Mouse (Mus musculus): ENCODE data around the gene Gm21731. TPM values are rescaled to one million over a fixed set of nuclear protein-coding genes. Genes with fewer than 3 reads are reported as not detected.
"Not testable (repeated sequence)": the region's sequence is repeated elsewhere in the genome, so short reads cannot be mapped to it uniquely, and the experiment has no call there.

The Gm21731 gene
- polyA plus RNA-seq, 1 experiment from 2014 or later, result not detected

GRCm38 (mm10) chr13:120277837-120278236 lies 38.9 kb downstream of the Gm21731 start:
- H3K4me1 ChIP-seq; H3K27ac ChIP-seq; H3K4me2 ChIP-seq; H3K27me3 ChIP-seq; H3K36me3 ChIP-seq; H3K9ac ChIP-seq; ATAC-seq (replicated peaks; ENCODE audit: low FRiP score); H3K9me3 ChIP-seq (replicated peaks); H3K4me3 ChIP-seq (replicated peaks): not testable (repeated sequence)
- 25% methylated on average over 2 of the region's 2 CpGs for WGBS

GRCm38 (mm10) chr13:120278784-120279183 lies 39.9 kb downstream of the Gm21731 start:
- H3K4me2 ChIP-seq, result no peak overlapping the region
- 92% methylated on average over 9 of the region's 9 CpGs for WGBS
- H3K4me1 ChIP-seq, result no peaks in the 10 kb centered on the region
- no peak overlapping the region for H3K4me3 ChIP-seq (replicated peaks)
- H3K27me3 ChIP-seq, result no peaks in the 10 kb centered on the region
- H3K9me3 ChIP-seq (replicated peaks), result no peaks in the 10 kb centered on the region
- H3K36me3 ChIP-seq, result no peaks in the 10 kb centered on the region
- no peak overlapping the region for H3K9ac ChIP-seq
- ATAC-seq (replicated peaks; ENCODE audit: low FRiP score), result no peak
- no peak overlapping the region for H3K27ac ChIP-seq

Other genes starting within 250 kb of the Gm21731 start
- gene Gm36079, start 212.1 kb upstream of the Gm21731 start, polyA plus RNA-seq (2015; fragmentation: Nextera tagmentation; extraction: Ambion mirVana), result not detected in 2 replicates
- 0.12 TPM in 1 of 2 replicates, not detected in the other for gene Gm21188, start 186.9 kb upstream of the Gm21731 start, polyA plus RNA-seq (2015; fragmentation: Nextera tagmentation; extraction: Ambion mirVana)
- not detected in 2 replicates for gene Gm20767, start 98.9 kb upstream of the Gm21731 start, polyA plus RNA-seq (2015; fragmentation: Nextera tagmentation; extraction: Ambion mirVana)
- gene Gm21818, start 66.7 kb upstream of the Gm21731 start, polyA plus RNA-seq (2015; fragmentation: Nextera tagmentation; extraction: Ambion mirVana), result not detected in 2 replicates
- not detected in 2 replicates for gene Gm21762, start 23.2 kb upstream of the Gm21731 start, polyA plus RNA-seq (2015; fragmentation: Nextera tagmentation; extraction: Ambion mirVana)
- gene AF067061, start 24.0 kb downstream of the Gm21731 start, polyA plus RNA-seq (2015; fragmentation: Nextera tagmentation; extraction: Ambion mirVana), result not detected in 2 replicates
- 0.21 and 0.38 TPM in 2 replicates for gene BC147527, start 61.3 kb downstream of the Gm21731 start, polyA plus RNA-seq (2015; fragmentation: Nextera tagmentation; extraction: Ambion mirVana)
- gene Tcstv3, start 77.8 kb downstream of the Gm21731 start, polyA plus RNA-seq (2015; fragmentation: Nextera tagmentation; extraction: Ambion mirVana), result not detected in 2 replicates

Measured in kidney, embryonic 15.5 days (tissue).